Mouse (Mus musculus): Measurements from ENCODE around the gene Tmem127. TPM values are rescaled to one million over a fixed set of nuclear protein-coding genes. Genes with fewer than 3 reads are reported as not detected.
"Not testable (repeated sequence)": the region's sequence is repeated elsewhere in the genome, so short reads cannot be mapped to it uniquely, and the experiment has no call there.

Tmem127 gene
- polyA plus RNA-seq, 1 experiment from 2014 or later: 13.7 TPM

DNA sequence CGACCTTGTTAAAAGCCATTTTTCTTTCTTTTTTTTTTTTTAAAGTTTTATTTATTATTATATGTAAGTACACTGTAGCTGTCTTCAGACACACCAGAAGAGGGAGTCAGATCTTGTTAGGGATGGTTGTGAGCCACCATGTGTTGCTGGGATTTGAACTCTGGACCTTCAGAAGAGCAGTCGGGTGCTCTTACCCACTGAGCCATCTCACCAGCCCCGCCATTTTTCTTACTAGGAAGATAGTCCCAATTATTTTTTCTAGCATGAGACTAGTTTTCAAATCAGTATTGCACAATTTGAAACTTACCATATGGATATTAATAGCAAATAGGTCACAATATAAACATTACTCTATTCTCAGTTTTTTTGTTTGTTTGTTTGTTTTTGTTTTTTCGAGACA, 24.3 kb downstream of the Tmem127 start:
- peaks cover 11% of the 10 kb centered on the region for H3K4me1 ChIP-seq (ENCODE audit: control insufficient read depth, insufficient read depth, low read length)
- H3K36me3 ChIP-seq (ENCODE audit: control insufficient read depth, insufficient read depth, low read length); ATAC-seq (replicated peaks; ENCODE audit: insufficient number of reproducible peaks, low FRiP score, low TSS enrichment); H3K27me3 ChIP-seq (ENCODE audit: control insufficient read depth, insufficient read depth, low read length); H3K27ac ChIP-seq (ENCODE audit: low read depth, low read length); H3K9ac ChIP-seq (ENCODE audit: low read depth, low read length); H3K9me3 ChIP-seq (replicated peaks; ENCODE audit: control insufficient read depth, low read length); H3K4me3 ChIP-seq (ENCODE audit: low read depth, low read length); H3K4me2 ChIP-seq: not testable (repeated sequence)
- 85% methylated on average over 4 of the region's 4 CpGs for WGBS (ENCODE audit: insufficient replicate concordance)

- ATAC-seq (replicated peaks; ENCODE audit: insufficient number of reproducible peaks, low FRiP score, low TSS enrichment): no peak
- peaks cover 11% of the 10 kb centered on the region for H3K4me1 ChIP-seq (ENCODE audit: control insufficient read depth, insufficient read depth, low read length)
- no peak overlapping the region for H3K9ac ChIP-seq (ENCODE audit: low read depth, low read length)
- H3K27me3 ChIP-seq (ENCODE audit: control insufficient read depth, insufficient read depth, low read length): no peaks in the 10 kb centered on the region
- H3K36me3 ChIP-seq (ENCODE audit: control insufficient read depth, insufficient read depth, low read length): no peaks in the 10 kb centered on the region
- H3K9me3 ChIP-seq (replicated peaks; ENCODE audit: control insufficient read depth, low read length): no peaks in the 10 kb centered on the region
- H3K27ac ChIP-seq (ENCODE audit: low read depth, low read length): no peak overlapping the region
- WGBS (ENCODE audit: insufficient replicate concordance): 97% methylated on average over 3 of the region's 3 CpGs
- H3K4me2 ChIP-seq: no peak overlapping the region
- H3K4me3 ChIP-seq (ENCODE audit: low read depth, low read length): no peak overlapping the region
These were observed 25.1 kb downstream of the Tmem127 start for GRCm38 (mm10) chr2:127272806-127273205.

DNA sequence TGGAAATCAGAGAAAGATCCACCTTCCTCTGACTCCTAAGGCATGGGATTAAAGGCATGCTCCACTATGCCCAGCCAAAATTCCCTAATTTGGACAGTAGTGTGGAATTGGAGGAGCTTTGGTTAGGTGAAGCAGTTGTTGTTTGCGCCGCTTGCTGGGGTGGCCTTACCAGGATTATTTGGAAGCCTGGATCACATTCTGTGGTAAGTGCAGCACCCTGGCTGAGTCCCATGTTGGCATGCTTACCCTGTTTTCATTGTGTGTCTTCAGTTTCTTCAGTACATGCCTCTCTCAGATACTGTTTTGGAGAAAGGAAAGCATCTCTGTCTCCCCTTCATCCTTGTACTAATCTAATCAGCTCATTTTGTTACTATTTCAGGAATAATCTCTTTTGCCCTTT, 26.9 kb downstream of the Tmem127 start:
- no peak overlapping the region for H3K27ac ChIP-seq (ENCODE audit: low read depth, low read length)
- no peak overlapping the region for H3K4me3 ChIP-seq (ENCODE audit: low read depth, low read length)
- H3K4me1 ChIP-seq (ENCODE audit: control insufficient read depth, insufficient read depth, low read length): peaks cover 11% of the 10 kb centered on the region
- H3K9me3 ChIP-seq (replicated peaks; ENCODE audit: control insufficient read depth, low read length): no peaks in the 10 kb centered on the region
- no peaks in the 10 kb centered on the region for H3K36me3 ChIP-seq (ENCODE audit: control insufficient read depth, insufficient read depth, low read length)
- H3K9ac ChIP-seq (ENCODE audit: low read depth, low read length): no peak overlapping the region
- ATAC-seq (replicated peaks; ENCODE audit: insufficient number of reproducible peaks, low FRiP score, low TSS enrichment): no peak
- 81% methylated on average over 2 of the region's 2 CpGs for WGBS (ENCODE audit: insufficient replicate concordance)
- H3K4me2 ChIP-seq: no peak overlapping the region
- H3K27me3 ChIP-seq (ENCODE audit: control insufficient read depth, insufficient read depth, low read length): no peaks in the 10 kb centered on the region

GRCm38 (mm10) chr2:127275551-127276320, 28.0 kb downstream of the Tmem127 start:
- Histone ChIP-seq H3K27me3 (ENCODE audit: control insufficient read depth, insufficient read depth, low read length) (no peaks in the 10 kb centered on the region), H3K9ac (ENCODE audit: low read depth, low read length) (no peak overlapping the region), H3K27ac (ENCODE audit: low read depth, low read length) (no peak overlapping the region), H3K4me1 (ENCODE audit: control insufficient read depth, insufficient read depth, low read length) (peaks cover 11% of the 10 kb centered on the region), H3K4me2 (no peak overlapping the region), H3K36me3 (ENCODE audit: control insufficient read depth, insufficient read depth, low read length) (no peaks in the 10 kb centered on the region), H3K4me3 (ENCODE audit: low read depth, low read length) (no peak overlapping the region), H3K9me3 (replicated peaks; ENCODE audit: control insufficient read depth, low read length) (no peaks in the 10 kb centered on the region)
- WGBS (ENCODE audit: insufficient replicate concordance): 75% methylated on average over 5 of the region's 5 CpGs
- ATAC-seq (replicated peaks; ENCODE audit: insufficient number of reproducible peaks, low FRiP score, low TSS enrichment): no peak

GRCm38 (mm10) chr2:127278162-127278561, 30.5 kb downstream of the Tmem127 start:
- no peak for ATAC-seq (replicated peaks; ENCODE audit: insufficient number of reproducible peaks, low FRiP score, low TSS enrichment)
- Histone ChIP-seq H3K4me2 (no peak overlapping the region), H3K4me3 (ENCODE audit: low read depth, low read length) (no peak overlapping the region), H3K27ac (ENCODE audit: low read depth, low read length) (no peak overlapping the region), H3K4me1 (ENCODE audit: control insufficient read depth, insufficient read depth, low read length) (peaks cover 8% of the 10 kb centered on the region), H3K9ac (ENCODE audit: low read depth, low read length) (no peak overlapping the region), H3K9me3 (replicated peaks; ENCODE audit: control insufficient read depth, low read length) (no peaks in the 10 kb centered on the region), H3K36me3 (ENCODE audit: control insufficient read depth, insufficient read depth, low read length) (no peaks in the 10 kb centered on the region), H3K27me3 (ENCODE audit: control insufficient read depth, insufficient read depth, low read length) (no peaks in the 10 kb centered on the region)

- Histone ChIP-seq H3K36me3 (ENCODE audit: control insufficient read depth, insufficient read depth, low read length) (peaks cover 28% of the 10 kb centered on the region), H3K4me1 (ENCODE audit: control insufficient read depth, insufficient read depth, low read length) (no peaks in the 10 kb centered on the region), H3K4me2 (no peak overlapping the region), H3K27me3 (ENCODE audit: control insufficient read depth, insufficient read depth, low read length) (no peaks in the 10 kb centered on the region), H3K4me3 (ENCODE audit: low read depth, low read length) (no peak overlapping the region), H3K27ac (ENCODE audit: low read depth, low read length) (no peak overlapping the region), H3K9ac (ENCODE audit: low read depth, low read length) (no peak overlapping the region), H3K9me3 (replicated peaks; ENCODE audit: control insufficient read depth, low read length) (no peaks in the 10 kb centered on the region)
- ATAC-seq (replicated peaks; ENCODE audit: insufficient number of reproducible peaks, low FRiP score, low TSS enrichment): no peak
- WGBS (ENCODE audit: insufficient replicate concordance): 63% methylated on average over 4 of the region's 4 CpGs
These were observed 44.5 kb downstream of the Tmem127 start for GRCm38 (mm10) chr2:127292250-127292649.

- 88% methylated on average over 7 of the region's 7 CpGs for WGBS (ENCODE audit: insufficient replicate concordance)
- peaks cover 33% of the 10 kb centered on the region for H3K36me3 ChIP-seq (ENCODE audit: control insufficient read depth, insufficient read depth, low read length)
These were observed 49.5 kb downstream of the Tmem127 start for GRCm38 (mm10) chr2:127297001-127297805.

DNA sequence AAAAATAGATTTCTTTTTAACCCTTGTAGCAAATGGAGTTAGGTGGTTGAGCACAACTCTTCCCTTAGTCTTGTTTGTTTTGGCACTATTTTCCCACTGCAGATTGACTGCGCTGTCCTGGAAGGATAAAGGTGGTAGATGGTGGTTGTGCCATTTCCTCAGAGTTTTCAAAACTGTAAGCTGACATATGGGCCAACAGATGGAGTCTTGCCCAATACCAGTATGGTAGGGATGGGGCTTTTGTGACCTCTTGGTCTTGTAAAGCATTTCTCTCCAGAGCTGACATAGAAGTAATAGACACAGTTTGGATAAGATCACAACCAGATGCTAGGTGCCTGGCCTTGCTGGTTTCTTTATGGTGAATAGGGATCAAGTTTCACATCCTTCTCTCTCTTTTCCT, 50.3 kb downstream of the Tmem127 start:
- H3K36me3 ChIP-seq (ENCODE audit: control insufficient read depth, insufficient read depth, low read length): peaks cover 33% of the 10 kb centered on the region
- no peaks in the 10 kb centered on the region for H3K4me1 ChIP-seq (ENCODE audit: control insufficient read depth, insufficient read depth, low read length)
- 89% methylated on average over 1 of the region's 1 CpGs for WGBS (ENCODE audit: insufficient replicate concordance)
- no peaks in the 10 kb centered on the region for H3K9me3 ChIP-seq (replicated peaks; ENCODE audit: control insufficient read depth, low read length)
- H3K27me3 ChIP-seq (ENCODE audit: control insufficient read depth, insufficient read depth, low read length): no peaks in the 10 kb centered on the region
- H3K27ac ChIP-seq (ENCODE audit: low read depth, low read length): no peak overlapping the region
- no peak overlapping the region for H3K4me3 ChIP-seq (ENCODE audit: low read depth, low read length)
- no peak overlapping the region for H3K9ac ChIP-seq (ENCODE audit: low read depth, low read length)
- no peak overlapping the region for H3K4me2 ChIP-seq
- ATAC-seq (replicated peaks; ENCODE audit: insufficient number of reproducible peaks, low FRiP score, low TSS enrichment): no peak

More at GRCm38 (mm10) chr2:127297001-127297805, 49.5 kb downstream of the Tmem127 start:
- no peaks in the 10 kb centered on the region for H3K4me1 ChIP-seq (ENCODE audit: control insufficient read depth, insufficient read depth, low read length)
- no peak for ATAC-seq (replicated peaks; ENCODE audit: insufficient number of reproducible peaks, low FRiP score, low TSS enrichment)
- H3K27ac ChIP-seq (ENCODE audit: low read depth, low read length): no peak overlapping the region
- H3K4me2 ChIP-seq: no peak overlapping the region
- no peaks in the 10 kb centered on the region for H3K27me3 ChIP-seq (ENCODE audit: control insufficient read depth, insufficient read depth, low read length)
- H3K4me3 ChIP-seq (ENCODE audit: low read depth, low read length): no peak overlapping the region
- H3K9ac ChIP-seq (ENCODE audit: low read depth, low read length): no peak overlapping the region
- H3K9me3 ChIP-seq (replicated peaks; ENCODE audit: control insufficient read depth, low read length): no peaks in the 10 kb centered on the region
